Mouse (Mus musculus) kidney, postnatal 0 days (tissue): ENCODE measurements at regions not wholly inside any gene's neighbourhood (a gene's known extent, or its start where the extent isn't known, plus 50 kb on each side); places are given as distances from the start of the nearest gene placed in this dataset.

Experiments
- ATAC-seq: fragments of 200-750 bp; cut with Nextera tagmentation; replicated peaks from 2 replicates; pipeline ENCODE4 v1.8.0; 2017; ENCODE audit warnings: low read depth, moderate number of reproducible peaks, moderate TSS enrichment, moderate library complexity; ENCODE audit not compliant: low FRiP score
- DNase-seq: peaks from one replicate; pipeline ENCODE4 v3.0.0-alpha.2; 2016; ENCODE audit warnings: low spot score
- H3K27ac ChIP-seq: fragments of 300-500 bp; sonication (generic); 2 replicates; pipeline ENCODE4 v1.5.1; 2014; ENCODE audit warnings: mild to moderate bottlenecking
- H3K27me3 ChIP-seq: fragments of 300-500 bp; sonication (generic); 2 replicates; pipeline ENCODE4 v1.6.1; 2014; ENCODE audit warnings: low read length, mixed read lengths; ENCODE audit not compliant: insufficient read depth
- H3K36me3 ChIP-seq: fragments of 300-500 bp; sonication (generic); 2 replicates; pipeline ENCODE4 v1.6.1; 2014; ENCODE audit warnings: low read length, mixed read lengths; ENCODE audit not compliant: insufficient read depth
- H3K4me1 ChIP-seq: fragments of 300-500 bp; sonication (generic); replicated peaks from 2 replicates; pipeline ENCODE4 v1.6.1; 2014; ENCODE audit warnings: antibody characterized with exemption, low read length, mixed read lengths; ENCODE audit not compliant: insufficient read depth
- H3K4me2 ChIP-seq: fragments of 300-500 bp; sonication (generic); 2 replicates; pipeline ENCODE4 v1.6.1; 2014; ENCODE audit warnings: mild to moderate bottlenecking, low read length, moderate library complexity, mixed read lengths
- H3K4me3 ChIP-seq: fragments of 300-500 bp; sonication (generic); replicated peaks from 2 replicates; pipeline ENCODE4 v1.5.1; 2014; ENCODE audit warnings: low read depth, low read length
- H3K9ac ChIP-seq: fragments of 300-500 bp; sonication (generic); 2 replicates; pipeline ENCODE4 v1.6.1; 2014; ENCODE audit warnings: low read depth, low read length
- H3K9me3 ChIP-seq: fragments of 300-500 bp; sonication (generic); replicated peaks from 2 replicates; pipeline ENCODE4 v1.6.1; 2016; ENCODE audit warnings: low read length, inconsistent platforms, mixed read lengths
- CTCF ChIP-seq: IDR thresholded peaks from 2 replicates; pipeline ENCODE4 v1.5.1; 2016; ENCODE audit warnings: antibody characterized with exemption, low read depth, mild to moderate bottlenecking, moderate library complexity
- WGBS: fragments of 180-500 bp; shearing (Covaris S2); extraction: QIAGEN DNeasy Blood & Tissue Kit; methylation state at CpG from one replicate; pipeline ENCODE4 v1.1.7; 2014; 5-methylcytosine and 5-hydroxymethylcytosine counted together

- no peak for TF ChIP-seq CTCF
- no peak overlapping the region for H3K9ac ChIP-seq
- peaks cover 14% of the 10 kb centered on the region; the same call in 1 of the 2 replicates for H3K4me1 ChIP-seq
- peaks cover 18% of the 10 kb centered on the region for H3K27me3 ChIP-seq
- H3K4me2 ChIP-seq: no peak overlapping the region
- H3K4me3 ChIP-seq: no peak overlapping the region
- DNase-seq (no peak), ATAC-seq (no peak)
- H3K36me3 ChIP-seq: no peaks in the 10 kb centered on the region
- 64% methylated on average over 9 of the region's 9 CpGs for WGBS
- no peak overlapping the region for H3K27ac ChIP-seq
- no peaks in the 10 kb centered on the region for H3K9me3 ChIP-seq
Measured at GRCm38 (mm10) chr11:117417959-117418574, 66.1 kb upstream of the Gm11733 start.

GRCm38 (mm10) chr11:117418939-117419338, 65.2 kb upstream of the Gm11733 start:
- peaks cover 12% of the 10 kb centered on the region for H3K27me3 ChIP-seq
- no peak for ATAC-seq
- H3K9ac ChIP-seq: no peak overlapping the region
- H3K4me3 ChIP-seq: no peak overlapping the region
- H3K27ac ChIP-seq: no peak overlapping the region
- TF ChIP-seq CTCF: no peak
- H3K9me3 ChIP-seq: no peaks in the 10 kb centered on the region
- H3K4me2 ChIP-seq: no peak overlapping the region
- no peak for DNase-seq
- 75% methylated on average over 3 of the region's 3 CpGs for WGBS
- H3K4me1 ChIP-seq: peaks cover 12% of the 10 kb centered on the region; the same call in 1 of the 2 replicates
- H3K36me3 ChIP-seq: no peaks in the 10 kb centered on the region

- DNase-seq: no peak
- no peaks in the 10 kb centered on the region for H3K9me3 ChIP-seq
- H3K4me2 ChIP-seq: no peak overlapping the region
- peaks cover 12% of the 10 kb centered on the region; the same call in 1 of the 2 replicates for H3K4me1 ChIP-seq
- H3K4me3 ChIP-seq: no peak overlapping the region
- no peak overlapping the region for H3K27ac ChIP-seq
- WGBS: 72% methylated on average over 9 of the region's 9 CpGs
- TF ChIP-seq CTCF: no peak
- no peaks in the 10 kb centered on the region for H3K36me3 ChIP-seq
- no peak overlapping the region for H3K9ac ChIP-seq
- peaks cover 7% of the 10 kb centered on the region for H3K27me3 ChIP-seq
- ATAC-seq: peak; percentile 63; the same call in 1 of the 2 replicates
Measured at GRCm38 (mm10) chr11:117419351-117419969, 64.7 kb upstream of the Gm11733 start.

- 86% methylated on average over 6 of the region's 6 CpGs for WGBS
Measured at GRCm38 (mm10) chr11:117422713-117423112, 61.5 kb upstream of the Gm11733 start.

GRCm38 (mm10) chr11:117423422-117423821, 60.7 kb upstream of the Gm11733 start:
- Histone ChIP-seq H3K27ac (no peak overlapping the region), H3K4me2 (no peak overlapping the region), H3K36me3 (no peaks in the 10 kb centered on the region), H3K4me3 (no peak overlapping the region), H3K27me3 (no peaks in the 10 kb centered on the region), H3K9me3 (no peaks in the 10 kb centered on the region), H3K4me1 (no peaks in the 10 kb centered on the region), H3K9ac (no peak overlapping the region)
- ATAC-seq (no peak), DNase-seq (no peak)
- TF ChIP-seq CTCF: no peak
- 92% methylated on average over 2 of the region's 2 CpGs for WGBS

More at GRCm38 (mm10) chr11:117422713-117423112, 61.5 kb upstream of the Gm11733 start:
- H3K27ac ChIP-seq: no peak overlapping the region
- no peak overlapping the region for H3K4me2 ChIP-seq
- H3K4me3 ChIP-seq: no peak overlapping the region
- no peak for ATAC-seq
- no peak overlapping the region for H3K9ac ChIP-seq
- H3K36me3 ChIP-seq: no peaks in the 10 kb centered on the region
- no peaks in the 10 kb centered on the region for H3K27me3 ChIP-seq
- no peaks in the 10 kb centered on the region for H3K4me1 ChIP-seq
- DNase-seq: no peak
- peak; percentile 28; the same call in 1 of the 2 replicates for TF ChIP-seq CTCF
- H3K9me3 ChIP-seq: no peaks in the 10 kb centered on the region

GRCm38 (mm10) chr11:117425466-117425865, 58.7 kb upstream of the Gm11733 start:
- Histone ChIP-seq H3K4me1 (no peaks in the 10 kb centered on the region), H3K27ac (no peak overlapping the region), H3K9me3 (no peaks in the 10 kb centered on the region), H3K9ac (no peak overlapping the region), H3K27me3 (no peaks in the 10 kb centered on the region), H3K36me3 (no peaks in the 10 kb centered on the region), H3K4me3 (no peak overlapping the region), H3K4me2 (no peak overlapping the region)
- TF ChIP-seq CTCF: no peak
- WGBS: 47% methylated on average over 9 of the region's 9 CpGs
- no peak for DNase-seq
- ATAC-seq: peak; percentile 17; the same call in 1 of the 2 replicates
